Mouse (Mus musculus): ENCODE data around the gene Nup107.
"Not testable (repeated sequence)": the region's sequence is repeated elsewhere in the genome, so short reads cannot be mapped to it uniquely, and the experiment has no call there.

The Nup107 gene

DNA sequence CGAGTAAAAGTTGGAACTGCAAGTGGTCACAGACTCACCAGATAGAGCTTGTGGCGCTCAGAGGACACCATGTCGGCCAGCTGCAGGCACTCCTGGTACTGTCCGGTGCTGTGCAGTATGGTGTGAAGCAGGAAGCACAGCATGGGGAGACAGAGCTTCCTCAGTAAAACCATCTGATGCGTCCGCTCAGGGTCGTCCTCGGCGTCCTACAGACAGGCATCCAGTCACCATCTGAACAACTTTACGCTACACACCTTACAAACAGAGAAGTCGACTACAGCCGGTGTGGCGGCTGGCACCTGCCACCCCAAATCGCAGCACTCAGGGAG lies 41.3 kb downstream of the Nup107 start:
- no peak for DNase-seq (ENCODE audit: low read depth)

DNA sequence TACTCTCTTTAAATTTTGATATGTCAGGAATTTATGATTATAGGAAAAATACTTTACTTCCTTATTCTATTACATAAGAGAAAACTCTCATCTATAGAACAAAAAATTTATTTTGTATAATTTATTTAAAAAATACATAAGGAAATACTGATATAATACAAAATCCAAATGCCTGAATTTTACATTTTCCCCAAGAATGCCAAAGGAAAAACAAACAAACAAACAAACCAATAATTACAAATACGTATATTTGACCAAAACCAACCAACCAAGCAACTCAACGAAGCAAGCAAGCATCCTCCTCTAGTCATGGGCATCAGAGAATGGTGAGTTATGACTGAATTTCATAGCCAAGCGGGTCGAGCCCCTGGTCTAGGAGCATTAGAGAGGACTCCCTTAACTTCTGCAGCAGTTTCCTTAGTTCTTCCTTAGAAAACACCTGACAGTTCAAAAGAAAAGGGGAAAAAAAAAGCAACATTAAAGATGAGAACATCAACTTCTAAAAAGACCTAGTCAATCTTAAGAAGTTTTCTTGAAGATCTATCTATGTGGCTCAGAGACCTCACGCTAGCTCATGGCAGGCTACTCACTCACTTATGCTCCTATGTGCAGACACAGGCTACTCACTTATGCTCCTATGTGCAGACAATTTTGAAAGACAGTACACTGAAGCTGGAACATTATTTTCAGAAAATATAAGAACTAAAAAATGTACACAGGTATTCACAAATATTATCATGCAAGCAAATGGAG lies 41.8 kb downstream of the Nup107 start:
- DNase-seq (ENCODE audit: low read depth), result no peak

DNA sequence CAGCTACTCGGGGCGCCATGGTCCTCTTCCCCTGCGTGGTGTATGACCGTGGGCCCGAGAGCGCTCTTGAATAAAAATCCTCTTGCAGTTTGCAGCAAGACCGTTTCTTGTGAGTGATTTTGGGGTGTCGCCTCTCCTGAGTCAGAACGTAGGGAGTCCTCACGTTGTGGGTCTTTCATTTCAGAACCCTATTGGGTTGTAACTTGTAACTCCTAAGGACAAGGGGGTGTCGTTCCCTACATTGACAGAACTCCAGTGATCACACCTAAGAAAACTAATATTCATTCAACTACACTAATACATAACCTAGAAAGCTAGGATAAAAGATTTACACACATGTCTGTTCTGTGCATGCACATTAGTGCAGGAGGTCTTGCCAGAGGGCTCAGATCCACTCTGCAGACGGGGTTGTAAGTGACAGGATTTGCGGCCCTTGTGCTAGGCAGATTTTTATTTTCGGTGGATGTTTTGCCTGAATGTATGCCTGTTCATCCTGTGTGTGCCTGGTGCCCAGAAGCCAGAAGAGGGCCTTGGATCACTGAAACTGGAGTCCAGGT lies 42.6 kb downstream of the Nup107 start:
- DNase-seq (ENCODE audit: low read depth), result no peak

DNA sequence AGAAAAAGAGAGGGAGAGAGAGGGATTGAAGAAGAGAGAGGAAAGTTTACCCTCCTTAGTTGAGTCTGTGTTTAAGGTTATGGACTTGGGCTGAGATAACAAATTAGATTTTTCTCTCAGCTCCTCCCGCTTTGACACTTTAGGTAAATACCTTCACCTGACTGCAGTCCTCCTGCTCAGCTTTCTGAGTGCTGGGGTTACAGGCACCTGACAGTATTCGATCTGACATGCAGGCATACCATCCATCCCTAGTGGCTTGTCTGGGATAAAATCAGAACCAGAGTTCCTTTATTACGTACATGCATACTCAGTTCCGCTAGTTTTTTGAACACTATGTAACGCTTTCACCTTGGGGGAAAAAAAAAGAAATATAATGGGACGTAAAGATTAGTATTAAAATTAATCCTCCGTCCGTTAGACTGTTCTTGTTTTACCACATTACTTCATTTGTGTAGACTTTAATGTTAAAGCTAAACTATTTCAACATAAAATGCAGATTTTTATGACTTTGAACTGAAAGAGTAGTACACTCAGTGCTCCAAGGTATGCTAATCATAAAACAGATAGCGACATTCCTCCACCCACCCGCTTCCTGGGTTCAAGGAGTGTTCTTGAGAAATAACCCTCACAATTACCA lies 43.3 kb downstream of the Nup107 start:
- DNase-seq (ENCODE audit: low read depth), result no peak

DNA sequence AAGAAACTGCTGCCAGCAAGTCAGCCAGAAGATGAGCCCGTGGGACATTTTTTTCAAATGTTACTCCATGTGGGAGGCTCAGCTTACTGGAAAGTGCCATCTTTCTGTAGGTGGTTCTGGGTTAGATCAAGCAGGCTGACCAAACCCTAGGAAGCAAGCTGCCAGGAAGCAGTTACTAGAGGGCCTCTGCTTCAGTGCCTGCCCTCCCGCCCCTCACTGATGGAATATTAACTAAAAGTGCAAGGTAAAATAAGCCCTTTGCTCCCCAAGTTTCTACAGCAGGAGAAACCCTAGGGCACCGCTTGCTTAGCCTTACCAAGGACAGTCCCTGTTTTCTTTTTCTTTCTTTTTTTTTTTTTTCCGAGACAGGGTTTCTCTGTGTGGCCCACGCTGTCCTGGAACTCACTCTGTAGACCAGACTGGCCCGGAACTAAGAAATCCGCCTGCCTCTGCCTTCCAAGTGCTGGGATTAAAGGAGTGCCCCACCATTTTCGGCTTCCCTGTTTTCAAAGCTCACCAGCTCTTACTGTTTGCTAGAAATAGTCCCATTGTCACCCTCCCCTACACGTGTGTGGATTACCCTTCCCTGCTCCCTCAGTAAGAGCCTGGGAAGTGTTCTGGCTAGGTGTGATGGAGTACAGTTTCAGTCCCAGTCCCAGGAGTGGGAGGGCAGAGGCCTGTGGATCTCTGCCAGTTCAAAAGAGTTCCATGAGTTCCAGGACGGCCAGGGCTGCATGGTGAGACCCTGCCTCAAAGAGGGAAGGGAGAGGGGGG lies 44.0 kb downstream of the Nup107 start:
- DNase-seq (ENCODE audit: low read depth), result no peak

DNA sequence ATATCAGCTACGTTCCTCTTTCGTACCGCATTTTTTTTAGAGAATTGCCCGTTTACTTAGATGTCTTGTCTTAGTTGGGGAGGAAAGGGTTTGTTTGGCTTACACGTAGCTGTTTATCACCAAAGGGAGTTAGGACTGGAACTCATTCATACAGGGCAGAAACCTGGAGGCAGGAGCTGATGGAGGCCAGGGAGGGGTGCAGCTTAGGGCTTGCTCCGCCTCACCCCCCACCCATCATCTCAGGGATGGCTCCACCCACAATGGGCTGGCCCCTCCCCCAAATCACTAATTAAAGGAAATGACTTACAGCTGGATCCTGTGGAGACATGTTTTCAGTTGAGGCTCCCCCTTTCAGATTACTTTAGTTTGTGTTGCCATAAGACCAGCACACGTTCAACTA lies 44.8 kb downstream of the Nup107 start:
- no peak for DNase-seq (ENCODE audit: low read depth)

DNA sequence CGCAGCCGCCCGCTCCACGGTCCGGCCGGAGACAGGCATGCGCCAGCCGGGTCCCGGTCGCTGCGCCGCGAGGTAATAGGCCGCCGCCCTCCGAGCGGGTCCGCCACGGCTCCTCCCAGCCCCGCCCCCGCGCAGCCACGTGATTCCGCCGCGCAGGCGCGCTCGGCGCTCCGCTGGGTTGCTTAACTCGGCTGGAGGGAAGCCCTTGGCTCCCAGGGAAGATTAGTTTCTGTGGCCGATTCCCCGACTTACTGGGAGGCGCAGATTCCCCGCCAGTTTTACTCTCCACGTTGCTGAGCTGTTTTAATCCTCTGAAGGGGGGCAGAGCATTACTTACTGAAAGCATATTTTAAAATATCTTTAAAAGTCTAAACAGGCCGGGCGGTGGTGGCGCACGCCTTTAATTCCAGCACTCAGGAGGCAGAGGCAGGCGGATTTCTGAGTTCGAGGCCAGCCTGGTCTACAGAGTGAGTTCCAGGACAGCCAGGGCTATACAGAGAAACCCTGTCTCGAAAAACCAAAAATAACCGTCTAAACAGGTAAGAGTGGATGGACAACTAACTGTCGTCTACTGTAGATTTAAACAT lies 46.1 kb downstream of the Nup107 start, which contains the start of gene Slc35e3:
Gene Slc35e3 (minus strand): TSS at position 69 of the 587 bp plus-strand sequence.
- peak; percentile 95 for DNase-seq (ENCODE audit: low read depth)

DNA sequence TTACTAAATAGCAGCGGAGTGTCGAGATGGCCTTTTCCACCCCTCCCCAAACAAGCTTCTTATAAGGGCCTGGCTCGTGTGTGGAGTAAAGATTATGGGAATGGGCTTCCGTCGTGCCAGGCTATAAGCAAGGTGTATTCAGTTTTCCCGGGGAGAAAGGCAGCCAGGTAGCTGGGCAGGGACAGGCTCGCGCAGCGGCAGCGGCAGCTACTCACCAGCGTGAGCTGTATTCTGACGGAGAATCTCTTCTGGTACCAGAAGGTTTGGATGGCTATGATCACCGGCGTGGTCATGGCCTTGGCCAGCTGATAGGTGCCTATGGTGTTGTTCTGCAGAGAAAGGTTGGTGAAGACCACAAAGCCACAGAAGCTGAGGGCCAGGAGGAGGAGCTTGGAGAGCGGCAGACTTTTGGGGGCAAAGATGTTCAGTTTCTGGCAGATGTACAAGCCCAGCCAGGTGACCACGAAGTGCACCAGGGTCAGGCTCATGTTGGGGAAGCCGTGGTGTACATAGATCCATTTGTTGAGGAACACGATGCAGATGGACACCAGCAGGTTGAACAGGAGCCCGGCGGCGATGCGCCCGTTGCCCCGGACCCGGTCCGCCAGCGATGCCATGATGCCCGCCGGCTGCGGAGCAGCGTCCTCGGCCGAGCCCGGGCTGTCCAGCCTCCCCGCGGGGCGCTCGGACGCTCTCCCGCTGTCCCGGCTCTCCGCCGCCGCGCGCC lies 46.8 kb downstream of the Nup107 start:
- peak; percentile 43 for DNase-seq (ENCODE audit: low read depth)

DNA sequence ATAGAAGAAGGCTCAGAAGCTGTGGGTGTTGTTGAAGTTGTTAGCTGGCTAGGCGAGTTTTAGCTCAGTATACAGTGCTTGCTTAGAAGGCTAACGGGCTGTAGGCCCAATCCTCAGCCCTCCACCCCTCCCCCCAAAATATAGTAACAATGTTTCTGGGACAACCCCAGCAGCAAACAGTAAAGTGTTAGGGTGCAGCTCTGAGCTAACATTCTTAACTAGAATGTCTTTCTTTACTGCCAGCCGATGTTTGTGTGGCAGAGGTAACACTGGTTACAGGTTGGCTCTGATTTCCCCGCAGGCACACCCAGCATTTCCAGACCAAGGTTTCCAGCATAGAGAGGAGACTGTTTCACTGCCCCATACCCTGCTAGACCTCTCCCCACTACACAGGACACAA lies 48.6 kb downstream of the Nup107 start:
- DNase-seq (ENCODE audit: low read depth), result no peak

DNA sequence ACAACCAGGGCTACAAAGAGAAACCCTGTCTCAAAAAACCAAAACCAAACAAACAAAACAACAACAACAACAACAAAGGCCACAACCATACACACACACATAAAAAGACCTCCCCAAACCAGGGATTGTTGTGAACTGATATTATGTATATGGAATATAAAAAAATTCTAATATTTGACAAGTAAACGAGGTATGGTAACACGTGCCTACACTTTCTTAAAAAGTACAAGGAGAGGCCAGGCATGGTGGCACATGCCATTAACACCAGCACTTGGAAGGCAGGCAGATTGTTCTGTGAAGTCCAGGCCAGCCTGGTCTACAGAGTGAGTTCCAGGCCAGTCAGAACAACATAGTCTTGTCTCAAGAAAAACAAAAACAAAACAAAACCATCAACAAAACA lies 49.3 kb downstream of the Nup107 start:
- DNase-seq (ENCODE audit: low read depth), result no peak

DNA sequence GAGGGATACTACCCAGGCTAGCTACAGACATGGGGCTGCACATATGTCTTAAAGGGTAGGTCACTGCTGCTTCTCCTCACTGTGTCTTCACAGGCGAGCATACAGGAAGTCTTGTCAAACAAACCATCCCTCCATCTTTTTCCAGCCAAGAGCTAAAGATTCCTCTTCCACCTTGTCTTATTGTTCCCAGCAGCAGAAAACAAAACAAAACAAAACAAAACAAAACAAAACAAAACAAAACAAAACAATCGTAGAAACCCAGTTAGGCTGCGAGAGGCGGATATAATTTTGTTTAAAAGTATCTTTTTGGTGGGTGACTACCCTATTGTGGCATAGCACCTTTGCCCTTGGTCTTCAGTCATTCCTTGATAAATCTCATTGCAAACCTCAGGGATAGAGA lies 49.9 kb downstream of the Nup107 start:
- no peak for DNase-seq (ENCODE audit: low read depth)

DNA sequence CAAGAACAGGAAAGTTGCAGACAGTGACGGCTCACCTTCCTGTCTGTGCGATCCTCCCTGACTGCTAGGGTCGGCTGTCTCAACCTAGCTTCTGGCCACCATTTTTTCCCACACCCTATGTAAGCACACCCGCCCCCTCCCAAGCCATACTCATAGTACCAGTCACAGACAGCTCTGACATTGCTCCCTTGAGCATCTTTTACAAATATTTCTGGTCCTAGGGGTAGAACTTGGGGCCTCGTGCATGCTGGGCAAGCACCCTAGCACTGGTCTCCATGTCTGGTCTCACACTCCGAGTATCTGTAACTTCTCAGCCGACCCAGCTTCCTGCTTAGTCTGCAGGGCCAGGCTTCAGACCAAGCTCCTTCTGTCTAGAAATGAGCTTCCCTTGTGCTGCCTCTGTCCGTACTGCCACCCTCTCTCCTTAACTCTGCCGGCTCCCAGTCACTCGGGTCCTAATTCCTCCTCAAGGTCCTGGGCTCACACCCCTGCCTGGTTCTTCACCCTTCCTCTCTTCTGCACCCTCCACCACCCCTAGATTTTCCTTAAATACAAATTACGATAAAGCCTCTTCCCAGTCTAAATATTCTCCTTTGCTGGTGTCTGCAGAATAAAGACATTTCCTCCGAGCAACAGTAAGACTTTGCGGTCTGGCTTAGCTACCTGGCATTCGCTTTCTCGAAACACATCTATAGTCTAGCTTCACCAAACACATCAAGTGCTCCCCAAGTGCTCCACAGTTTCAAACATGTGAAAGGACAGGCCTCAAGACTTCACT lies 50.6 kb downstream of the Nup107 start:
- no peak for DNase-seq (ENCODE audit: low read depth)

DNA sequence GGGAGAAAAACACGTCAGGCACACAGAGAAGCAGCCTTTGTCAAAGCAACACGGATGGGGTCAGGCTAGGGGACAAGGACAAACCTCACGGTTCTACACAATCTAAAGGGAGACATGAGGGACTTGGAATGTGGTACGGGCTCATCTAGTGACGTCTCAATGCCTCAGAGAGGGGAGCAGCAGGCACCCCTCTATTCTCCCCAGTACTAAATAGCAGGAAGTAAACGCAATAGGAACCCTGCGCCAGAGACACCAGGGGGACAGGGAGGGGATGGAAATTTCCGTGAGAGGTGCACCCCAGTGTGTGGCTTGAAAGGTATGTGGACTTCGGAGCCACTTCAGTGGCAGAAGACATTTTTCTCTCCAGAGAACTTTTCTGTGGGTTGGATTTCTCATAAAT lies 51.6 kb downstream of the Nup107 start:
- no peak for DNase-seq (ENCODE audit: low read depth)

DNA sequence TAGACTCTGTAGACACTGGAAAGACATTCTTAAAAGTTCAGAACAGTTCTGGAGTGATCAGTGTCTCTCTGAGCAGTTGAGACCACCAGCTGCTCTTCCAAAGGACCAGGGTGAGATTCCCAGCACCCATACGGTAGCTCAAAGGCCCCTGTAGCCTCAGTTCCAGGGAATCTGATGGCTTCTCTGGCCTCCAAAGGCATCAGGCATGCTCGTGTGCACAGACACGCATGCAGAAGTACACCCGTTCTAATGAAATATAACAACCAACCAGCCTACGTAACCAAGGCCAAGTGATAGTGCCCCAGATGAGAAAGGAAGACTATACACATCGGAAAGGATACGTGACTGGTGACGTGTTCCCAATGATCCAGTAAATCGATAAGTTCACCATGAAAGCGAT lies 52.3 kb downstream of the Nup107 start:
- no peak for DNase-seq (ENCODE audit: low read depth)

DNA sequence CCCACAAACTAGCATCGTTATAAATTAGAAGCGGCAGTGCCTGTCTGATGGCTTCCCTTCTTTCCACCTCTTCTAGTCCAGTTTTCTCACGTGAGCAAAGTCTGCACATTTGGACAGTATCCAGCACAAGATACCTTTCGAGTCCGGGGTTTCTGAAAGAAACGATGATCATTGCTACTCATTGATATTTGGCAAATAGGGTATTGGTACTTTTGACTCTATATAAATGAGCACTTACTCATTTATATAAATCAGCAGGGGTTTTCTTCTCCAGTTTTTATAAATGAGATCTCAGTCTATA lies 52.9 kb downstream of the Nup107 start:
- no peak for DNase-seq (ENCODE audit: low read depth)

DNA sequence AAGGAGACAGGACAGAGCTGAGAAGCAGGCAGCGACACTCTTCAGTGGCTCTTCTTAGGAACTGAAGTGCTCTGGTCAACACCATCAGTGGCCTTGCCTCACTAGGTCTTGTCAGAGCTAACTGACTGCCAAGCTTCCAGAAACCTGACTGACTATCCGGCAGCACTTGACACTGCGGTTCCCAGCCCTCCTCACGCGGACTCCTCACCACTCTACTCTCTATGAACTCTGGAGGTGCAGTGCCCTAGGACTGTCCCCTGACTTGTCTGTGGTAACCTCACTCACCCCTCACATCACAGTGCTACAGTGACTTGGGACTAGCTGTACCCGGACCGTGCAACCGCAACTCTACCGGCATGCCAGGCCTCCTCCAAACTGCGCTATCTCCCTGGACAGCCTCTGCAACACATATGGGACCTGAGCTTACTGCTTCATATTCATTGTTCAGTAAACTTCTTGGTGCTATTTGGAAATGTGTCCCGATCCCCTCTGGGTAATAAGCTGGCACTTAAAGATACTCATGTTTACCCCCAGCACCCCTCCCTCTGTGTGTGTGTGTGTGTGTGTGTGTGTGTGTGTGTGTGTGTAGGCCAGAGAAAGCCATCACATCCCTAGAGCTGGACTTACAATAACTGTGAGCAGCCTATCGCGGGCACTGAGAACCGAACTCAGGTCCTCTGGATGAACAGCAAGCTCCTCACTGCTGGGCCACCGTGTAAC lies 53.4 kb downstream of the Nup107 start:
- no peak for DNase-seq (ENCODE audit: low read depth)

DNA sequence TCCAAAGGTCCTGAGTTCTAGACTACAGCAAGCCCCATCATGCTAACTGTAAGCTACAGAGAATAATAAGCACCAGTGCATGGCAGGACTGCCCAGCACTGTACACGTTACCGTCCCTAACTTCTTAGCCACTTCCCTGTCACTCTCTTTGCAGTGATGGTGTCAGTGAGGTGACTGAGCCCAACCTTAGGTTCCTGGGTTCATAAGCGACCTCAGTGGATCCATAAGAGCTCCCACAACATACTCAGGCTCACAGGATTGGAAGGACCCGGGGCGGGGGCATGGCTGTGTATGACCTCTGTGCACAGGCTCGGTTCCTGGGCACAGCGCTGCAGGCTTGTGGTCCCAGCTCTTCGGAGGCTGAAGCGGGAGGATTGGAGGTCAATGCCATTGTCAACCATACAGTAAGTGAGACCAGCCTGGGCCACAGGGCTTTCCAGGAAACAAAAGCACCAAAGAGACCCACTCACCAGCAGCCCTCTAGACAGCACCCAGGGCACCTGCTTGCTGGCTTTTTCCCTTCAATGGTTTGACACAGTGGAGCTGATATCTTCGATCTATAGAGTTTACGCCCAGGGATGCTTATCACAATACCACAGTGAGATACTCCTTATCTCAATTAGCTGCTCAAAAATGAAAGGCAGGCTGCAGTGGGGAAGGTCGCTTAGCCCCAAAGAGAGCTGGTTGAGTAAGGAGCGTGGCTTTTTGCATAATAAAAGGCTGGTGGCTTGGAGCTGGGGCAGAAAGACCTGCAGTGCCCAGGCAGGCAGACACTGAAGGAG lies 54.2 kb downstream of the Nup107 start:
- DNase-seq (ENCODE audit: low read depth), result no peak

DNA sequence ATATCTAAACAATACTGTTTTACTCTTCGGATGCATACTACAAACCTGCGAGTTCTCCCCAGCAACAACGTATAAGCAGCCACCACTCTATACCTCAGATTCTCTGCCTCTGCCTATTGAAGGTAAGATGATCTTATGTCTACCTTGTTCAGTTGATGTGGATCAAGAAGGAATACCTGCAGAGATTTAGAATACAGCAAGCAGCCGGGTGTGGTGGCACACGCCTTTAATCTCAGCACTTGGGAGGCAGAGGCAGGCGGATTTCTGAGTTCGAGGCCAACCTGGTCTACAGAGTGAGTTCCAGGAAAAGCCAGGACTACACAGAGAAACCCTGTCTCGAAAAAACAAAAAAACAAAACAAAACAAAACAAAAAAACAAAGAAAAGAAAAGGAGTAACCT lies 55.0 kb downstream of the Nup107 start:
- not testable (repeated sequence) for DNase-seq (ENCODE audit: low read depth)

DNA sequence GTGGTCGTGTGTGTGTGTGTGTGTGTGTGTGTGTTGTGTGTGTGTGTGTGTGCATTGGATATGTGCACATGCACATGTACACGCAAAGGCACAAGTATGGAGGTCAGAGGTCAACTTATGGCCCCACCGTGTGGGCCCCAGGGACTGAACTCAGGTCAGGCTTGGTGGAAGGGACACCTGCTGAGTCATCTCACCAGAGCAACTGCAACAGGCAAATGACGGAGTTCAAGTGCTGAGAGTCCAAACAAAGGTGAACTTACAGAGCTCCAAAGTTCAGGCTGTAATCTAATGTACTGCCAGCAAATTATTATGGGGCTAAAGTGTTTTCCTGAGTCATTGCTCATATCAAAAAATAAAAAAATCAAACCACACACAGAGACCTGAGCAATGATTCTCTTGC lies 55.4 kb downstream of the Nup107 start:
- no peak for DNase-seq (ENCODE audit: low read depth)

DNA sequence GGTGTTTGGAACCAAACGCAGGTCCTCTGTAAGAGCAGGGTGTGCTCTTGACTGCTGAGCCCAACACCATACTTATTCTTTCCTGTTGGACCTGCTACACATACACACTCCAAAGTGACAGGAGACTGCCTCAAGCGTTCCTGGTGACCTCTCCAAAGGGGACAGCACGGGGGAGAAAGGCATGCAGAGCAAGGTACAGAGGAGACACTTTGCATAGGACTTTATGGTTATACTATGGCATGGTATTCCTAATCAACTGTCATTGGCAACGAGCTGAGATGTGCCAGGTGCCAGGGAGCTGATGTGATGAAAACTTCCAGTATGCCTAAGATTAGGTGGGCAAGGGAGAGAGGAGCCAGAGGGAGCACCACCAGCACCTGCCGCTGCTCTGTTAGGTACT lies 55.9 kb downstream of the Nup107 start:
- no peak for DNase-seq (ENCODE audit: low read depth)

Data from naive thymus-derived CD4-positive, alpha-beta T cell, adult 2 months (primary cell).